ENCODE assay signal across 18 mouse cellular contexts in the genomic region with DNA sequence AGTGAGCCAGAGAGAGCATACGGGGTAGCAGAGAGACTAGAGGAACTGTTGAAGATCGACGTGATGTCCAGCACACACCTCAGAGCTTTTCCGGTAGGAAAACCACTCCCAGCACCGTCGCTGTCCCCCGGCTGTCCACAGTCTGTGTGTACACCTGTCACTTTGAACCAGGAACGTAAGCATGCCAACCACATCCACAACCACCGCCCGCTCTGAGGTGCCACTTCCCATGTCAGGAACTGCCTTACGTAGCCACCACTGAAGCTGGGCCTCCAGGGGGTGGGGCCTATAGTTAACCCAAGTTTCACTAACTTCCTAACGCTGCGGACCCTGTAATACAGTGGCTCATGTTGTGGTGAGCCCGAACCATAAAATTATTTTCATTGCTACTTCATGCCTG. TPM values are rescaled to one million over a fixed set of nuclear protein-coding genes. Genes with fewer than 3 reads are reported as not detected.
DNase-seq lines count a peak whose midpoint lies in the region; ATAC-seq lines count a peak whose summit lies in the region.
"Had no signal": no experiment of that assay in that cellular context is flagged by ENCODE, and none has a peak within 500 bp of the region (broad histone marks: within the 10 kb centered on the region; RNA-seq: fewer than 3 reads in every experiment).

No protein-coding gene starts in this region.

- peak; percentile 60 for ATAC-seq in CD4-positive, CD25-positive, alpha-beta regulatory T cell, adult 4 months
- no peak for ATAC-seq in liver, embryonic 11.5 days (replicated peaks; ENCODE audit: low FRiP score)
- ATAC-seq: forebrain, postnatal 0 days; intestine, embryonic 15.5 days had no signal

- H3K27me3 ChIP-seq in liver, embryonic 11.5 days (replicated peaks; ENCODE audit: control insufficient read depth, insufficient read depth, low read length): no peaks in the 10 kb centered on the region
- H3K27me3 ChIP-seq: intestine, embryonic 15.5 days; neural tube, embryonic 12.5 days had no signal

- no peaks in the 10 kb centered on the region for H3K9me3 ChIP-seq in liver, embryonic 11.5 days (ENCODE audit: control insufficient read depth, low read length)
- H3K9me3 ChIP-seq: intestine, embryonic 15.5 days; neural tube, embryonic 12.5 days had no signal

- WGBS in liver, embryonic 11.5 days: 58% methylated on average over 14 of the region's 14 CpGs

- DNase-seq in B cell, adult 2 months: peak; percentile 41 to 45
- no peak for DNase-seq in liver, embryonic 11.5 days (ENCODE audit: low spot score)
- peak; percentile 67 to 77 for DNase-seq in natural killer cell, adult 2 months (ENCODE audit: low spot score in 2 of 2)
- DNase-seq in lung, adult 18-20 months: no peak
- DNase-seq in yolk sac, embryonic 10.5 days (ENCODE audit: low spot score): no peak
- DNase-seq in layer of hippocampus, adult 11-12 months (ENCODE audit: low spot score): no peak
- no peak for DNase-seq in ovary, adult 18-20 months (ENCODE audit: low spot score)
- DNase-seq: cerebellum, postnatal 25 days; forebrain, postnatal 0 days; kidney, postnatal 14 days; lung, adult 2 months had no signal

- peak overlapping the region; percentile 39 for H3K4me2 ChIP-seq in liver, embryonic 11.5 days
- H3K4me2 ChIP-seq: intestine, embryonic 15.5 days; midbrain, embryonic 11.5 days; neural tube, embryonic 12.5 days had no signal

- no peak overlapping the region for H3K4me3 ChIP-seq in liver, embryonic 11.5 days (ENCODE audit: low read depth, low read length)
- H3K4me3 ChIP-seq: intestine, embryonic 15.5 days; left cerebral cortex, adult 2 months; neural tube, embryonic 12.5 days had no signal

- no peak overlapping the region for H3K9ac ChIP-seq in liver, embryonic 11.5 days (ENCODE audit: low read depth, low read length)
- H3K9ac ChIP-seq: forebrain, postnatal 0 days; intestine, embryonic 15.5 days; neural tube, embryonic 12.5 days had no signal

- H3K27ac ChIP-seq in liver, embryonic 11.5 days (ENCODE audit: low read depth, low read length): no peak overlapping the region
- H3K27ac ChIP-seq: intestine, embryonic 15.5 days; left cerebral cortex, adult 2 months; neural tube, embryonic 12.5 days; stomach, postnatal 0 days had no signal

- peaks cover 4% of the 10 kb centered on the region for H3K4me1 ChIP-seq in liver, embryonic 11.5 days (replicated peaks; ENCODE audit: control insufficient read depth, insufficient read depth, low read length)
- H3K4me1 ChIP-seq: neural tube, embryonic 12.5 days had no signal

- no peaks in the 10 kb centered on the region for H3K36me3 ChIP-seq in liver, embryonic 11.5 days (ENCODE audit: control insufficient read depth, insufficient read depth, low read length)
- H3K36me3 ChIP-seq: intestine, embryonic 15.5 days; neural tube, embryonic 12.5 days had no signal

RNA-seq across cellular contexts. Expression of a gene that starts 4.9 kb away (rescaled TPM):
- polyA plus RNA-seq in CD4-positive, CD25-positive, alpha-beta regulatory T cell, adult 4 months (2017; shearing (Covaris generic)): 1 to 10 TPM; 4.2 TPM
- polyA plus RNA-seq in liver, embryonic 11.5 days (2014; fragmentation: Nextera tagmentation; extraction: Ambion mirVana): 5.2 and 6.5 TPM in 2 replicates

RNA-seq across cellular contexts. Expression of a gene that starts 10.3 kb away (rescaled TPM):
- polyA plus RNA-seq in CD4-positive, CD25-positive, alpha-beta regulatory T cell, adult 4 months (2017; shearing (Covaris generic)): not detected
- not detected in 2 replicates for polyA plus RNA-seq in liver, embryonic 11.5 days (2014; fragmentation: Nextera tagmentation; extraction: Ambion mirVana)
- polyA plus RNA-seq: embryonic facial prominence, embryonic 14.5 days; intestine, embryonic 15.5 days; lung, adult 2 months; neural tube, embryonic 12.5 days had no signal

RNA-seq across cellular contexts. Expression of a gene that starts 40.8 kb away (rescaled TPM):
- not detected for polyA plus RNA-seq in CD4-positive, CD25-positive, alpha-beta regulatory T cell, adult 4 months (2017; shearing (Covaris generic))
- not detected in 2 replicates for polyA plus RNA-seq in liver, embryonic 11.5 days (2014; fragmentation: Nextera tagmentation; extraction: Ambion mirVana)
- polyA plus RNA-seq: embryonic facial prominence, embryonic 14.5 days; forebrain, postnatal 0 days; intestine, embryonic 15.5 days; lung, adult 2 months; midbrain, embryonic 11.5 days; neural tube, embryonic 12.5 days; stomach, postnatal 0 days had no signal

Comparison
In these comparisons a context has a peak if more than half of its experiments do, and no peak if none do; other contexts are left out.
1. DNase-seq: peak in B cell, adult 2 months (2 of 2) and natural killer cell, adult 2 months (2 of 2); none in liver, embryonic 11.5 days (single experiment), lung, adult 18-20 months (0 of 2), yolk sac, embryonic 10.5 days (single experiment), layer of hippocampus, adult 11-12 months (single experiment) and ovary, adult 18-20 months (single experiment).